Mouse (Mus musculus) kidney, embryonic 14.5 days (tissue): Measurements from ENCODE around the gene Mapkapk2. TPM values are rescaled to one million over a fixed set of nuclear protein-coding genes. Genes with fewer than 3 reads are reported as not detected.

Experiments used
- ATAC-seq: fragments of 200-750 bp; cut with Nextera tagmentation; 2 replicates; pipeline ENCODE4 v1.8.0; 2017; ENCODE audit warnings: moderate number of reproducible peaks, mild to moderate bottlenecking, moderate TSS enrichment, moderate library complexity; ENCODE audit not compliant: low FRiP score, low TSS enrichment
- H3K27ac ChIP-seq: fragments of 300-500 bp; sonication (generic); 2 replicates; pipeline ENCODE4 v1.5.1; 2014; ENCODE audit warnings: low read depth, mild to moderate bottlenecking, low read length, moderate library complexity, mixed read lengths
- H3K27me3 ChIP-seq: fragments of 300-500 bp; sonication (generic); 2 replicates; pipeline ENCODE4 v1.6.1; 2014; ENCODE audit warnings: mild to moderate bottlenecking, low read length; ENCODE audit not compliant: control insufficient read depth, insufficient read depth
- H3K36me3 ChIP-seq: fragments of 300-500 bp; sonication (generic); 2 replicates; pipeline ENCODE4 v1.6.1; 2014; ENCODE audit warnings: low read length, mixed read lengths; ENCODE audit not compliant: control insufficient read depth, insufficient read depth
- H3K4me1 ChIP-seq: fragments of 300-500 bp; sonication (generic); 2 replicates; pipeline ENCODE4 v1.6.1; 2014; ENCODE audit warnings: low read length, mixed read lengths; ENCODE audit not compliant: control insufficient read depth, insufficient read depth
- H3K4me2 ChIP-seq: fragments of 300-500 bp; sonication (generic); replicated peaks from 2 replicates; pipeline ENCODE4 v1.6.1; 2014; ENCODE audit warnings: low read depth, mild to moderate bottlenecking, low read length
- H3K4me3 ChIP-seq: fragments of 300-500 bp; sonication (generic); 2 replicates; pipeline ENCODE4 v1.5.1; 2014; ENCODE audit warnings: mild to moderate bottlenecking, low read length
- H3K9ac ChIP-seq: fragments of 300-500 bp; sonication (generic); 2 replicates; pipeline ENCODE4 v1.6.1; 2014; ENCODE audit warnings: low read depth, mild to moderate bottlenecking, low read length, moderate library complexity
- H3K9me3 ChIP-seq: fragments of 300-500 bp; sonication (generic); 2 replicates; pipeline ENCODE4 v1.6.1; 2016; ENCODE audit warnings: low read length; ENCODE audit not compliant: control insufficient read depth
- WGBS: fragments of 180-500 bp; shearing (Covaris S2); extraction: QIAGEN DNeasy Blood & Tissue Kit; methylation state at CpG from one replicate; pipeline ENCODE4 v1.1.7; 2014; 5-methylcytosine and 5-hydroxymethylcytosine counted together
- polyA plus RNA-seq: library from polyadenylated mRNA; unstranded; fragments of >200 nt; fragmentation: Nextera tagmentation; extraction: Ambion mirVana; gene quantifications from 2 replicates; pipeline ENCODE4 v1.2.1, GENCODE M21; 2014

Gene Mapkapk2
- polyA plus RNA-seq, 1 experiment from 2014 or later, result 62.8 TPM

DNA sequence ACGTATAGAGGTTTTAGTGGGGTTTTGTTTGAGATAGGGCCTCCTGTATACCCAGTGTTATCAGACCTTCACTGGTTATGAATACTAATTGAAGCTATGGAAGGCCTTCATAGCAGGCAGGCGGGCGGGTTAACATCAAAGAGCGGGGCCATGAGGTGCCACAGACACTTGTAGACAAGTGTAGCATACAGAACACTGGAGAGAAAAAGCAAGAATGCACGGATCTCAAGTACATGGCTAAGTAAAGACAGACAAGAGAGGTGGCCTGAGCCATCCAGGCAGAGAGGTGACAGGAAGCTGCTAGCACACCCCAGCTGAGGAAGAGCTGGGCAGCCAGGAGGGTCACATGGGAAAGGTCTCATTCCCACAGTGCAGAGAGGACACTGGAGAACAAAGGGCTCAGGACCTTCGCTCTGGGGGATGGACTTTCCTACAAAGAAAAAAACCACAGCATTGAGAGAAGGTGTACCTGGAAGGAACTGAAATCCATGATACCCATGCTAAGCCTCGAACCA is 35.8 kb downstream of the Mapkapk2 start:
- Histone ChIP-seq H3K36me3 (peaks cover 15% of the 10 kb centered on the region), H3K4me1 (peaks cover 32% of the 10 kb centered on the region), H3K9ac (no peak overlapping the region), H3K4me2 (no peak overlapping the region), H3K4me3 (no peak overlapping the region), H3K27ac (no peak overlapping the region), H3K27me3 (no peaks in the 10 kb centered on the region), H3K9me3 (no peaks in the 10 kb centered on the region)
- no peak for ATAC-seq
- WGBS, result 85% methylated on average over 7 of the region's 7 CpGs

GRCm38 (mm10) chr1:131060290-131061253 is 37.1 kb downstream of the Mapkapk2 start:
- Histone ChIP-seq H3K9ac (no peak overlapping the region), H3K9me3 (no peaks in the 10 kb centered on the region), H3K4me2 (no peak overlapping the region), H3K4me3 (no peak overlapping the region), H3K27me3 (no peaks in the 10 kb centered on the region), H3K36me3 (peaks cover 27% of the 10 kb centered on the region), H3K4me1 (peaks cover 32% of the 10 kb centered on the region), H3K27ac (no peak overlapping the region)
- ATAC-seq, result peak; percentile 50
- whole genome bisulfite sequencing, result 36% methylated on average over 13 of the region's 13 CpGs

DNA sequence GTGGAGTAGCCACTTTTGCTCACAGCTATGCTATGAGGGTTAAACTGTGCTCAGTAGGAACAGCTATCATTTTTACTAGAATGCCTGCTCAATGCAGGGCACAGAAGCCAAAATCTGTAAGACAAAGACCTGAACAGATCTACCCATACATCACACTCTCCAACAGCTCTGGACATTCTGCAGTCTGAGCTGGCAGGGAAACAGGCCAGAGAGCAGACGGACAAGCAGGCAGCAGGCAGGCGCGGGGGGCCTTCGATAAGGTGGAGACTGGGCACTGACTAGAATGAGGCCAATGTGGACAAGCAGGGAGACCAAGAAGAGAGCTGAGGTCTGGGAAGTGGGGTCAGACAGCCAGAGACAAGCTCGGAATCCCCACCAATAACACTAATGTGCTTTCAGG is 37.8 kb downstream of the Mapkapk2 start:
- no peaks in the 10 kb centered on the region for H3K27me3 ChIP-seq
- no peaks in the 10 kb centered on the region for H3K9me3 ChIP-seq
- H3K4me3 ChIP-seq, result no peak overlapping the region
- WGBS, result 89% methylated on average over 5 of the region's 5 CpGs
- no peak overlapping the region for H3K4me2 ChIP-seq
- H3K27ac ChIP-seq, result no peak overlapping the region
- no peak overlapping the region for H3K9ac ChIP-seq
- no peak for ATAC-seq
- H3K36me3 ChIP-seq, result peaks cover 34% of the 10 kb centered on the region
- peaks cover 32% of the 10 kb centered on the region for H3K4me1 ChIP-seq

GRCm38 (mm10) chr1:131059411-131059810 is 38.2 kb downstream of the Mapkapk2 start:
- no peak overlapping the region for H3K9ac ChIP-seq
- no peak overlapping the region for H3K27ac ChIP-seq

GRCm38 (mm10) chr1:131058431-131058830 is 39.2 kb downstream of the Mapkapk2 start:
- H3K36me3 ChIP-seq, result peaks cover 46% of the 10 kb centered on the region
- no peak overlapping the region for H3K4me2 ChIP-seq
- H3K4me3 ChIP-seq, result no peak overlapping the region
- H3K4me1 ChIP-seq, result peaks cover 25% of the 10 kb centered on the region
- H3K27me3 ChIP-seq, result no peaks in the 10 kb centered on the region
- no peak overlapping the region for H3K9ac ChIP-seq
- 70% methylated on average over 7 of the region's 7 CpGs for WGBS
- no peak overlapping the region for H3K27ac ChIP-seq
- no peak for ATAC-seq
- no peaks in the 10 kb centered on the region for H3K9me3 ChIP-seq

More at GRCm38 (mm10) chr1:131059411-131059810, 38.2 kb downstream of the Mapkapk2 start:
- H3K4me1 ChIP-seq, result peaks cover 32% of the 10 kb centered on the region
- H3K36me3 ChIP-seq, result peaks cover 38% of the 10 kb centered on the region
- no peaks in the 10 kb centered on the region for H3K27me3 ChIP-seq
- 32% methylated on average over 1 of the region's 1 CpGs for WGBS
- no peaks in the 10 kb centered on the region for H3K9me3 ChIP-seq
- no peak overlapping the region for H3K4me2 ChIP-seq
- ATAC-seq, result no peak
- no peak overlapping the region for H3K4me3 ChIP-seq

DNA sequence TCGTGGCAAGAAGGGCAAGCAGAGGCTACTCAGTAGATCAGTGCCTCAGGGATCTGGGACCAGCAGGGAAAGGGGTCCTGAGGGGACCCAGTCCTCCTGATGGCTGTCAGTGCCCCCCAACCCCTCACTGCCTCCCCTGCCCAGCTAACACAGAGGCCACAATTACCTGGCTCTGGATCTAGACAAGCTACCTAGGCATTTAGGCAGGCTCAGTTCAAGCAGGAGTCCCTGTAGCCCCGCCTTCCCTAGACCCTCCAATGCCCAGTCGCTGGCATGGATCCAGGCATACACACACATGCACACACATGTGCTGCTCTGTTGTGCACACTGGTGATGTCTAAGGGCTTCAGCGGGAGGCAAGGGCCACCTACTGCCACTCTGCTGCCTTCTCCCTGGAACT is 43.4 kb downstream of the Mapkapk2 start:
- Histone ChIP-seq H3K4me1 (0 out of 2 replicates have a peak, but pooled peaks cover 7% of the 10 kb centered on the region), H3K4me2 (no peak overlapping the region), H3K36me3 (peaks cover 58% of the 10 kb centered on the region), H3K9me3 (no peaks in the 10 kb centered on the region), H3K4me3 (no peak overlapping the region), H3K27ac (no peak overlapping the region), H3K27me3 (no peaks in the 10 kb centered on the region), H3K9ac (no peak overlapping the region)
- ATAC-seq, result no peak
- 87% methylated on average over 4 of the region's 4 CpGs for WGBS

DNA sequence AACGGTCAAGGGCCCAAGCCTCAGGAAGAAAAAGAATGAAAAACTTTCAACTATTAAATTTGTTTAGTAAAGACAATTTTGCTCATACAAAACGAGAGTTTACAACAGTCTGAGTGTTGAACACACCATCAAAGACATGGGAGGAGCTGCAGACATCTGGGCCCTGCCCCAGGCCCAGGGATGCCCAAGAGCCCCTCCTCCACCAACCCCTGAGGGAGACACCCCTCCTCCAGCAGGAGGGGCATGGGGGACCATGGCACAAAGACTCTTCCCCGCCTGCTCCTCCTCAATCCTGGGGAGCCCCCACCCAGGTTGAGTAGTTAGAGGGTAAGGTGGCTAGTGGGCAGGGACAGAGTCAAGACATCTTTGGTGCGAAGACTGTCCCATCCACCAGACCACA is 44.0 kb downstream of the Mapkapk2 start:
- H3K4me3 ChIP-seq, result no peak overlapping the region
- H3K4me1 ChIP-seq, result 0 out of 2 replicates have a peak, but pooled peaks cover 5% of the 10 kb centered on the region
- no peaks in the 10 kb centered on the region for H3K27me3 ChIP-seq
- peaks cover 58% of the 10 kb centered on the region for H3K36me3 ChIP-seq
- H3K27ac ChIP-seq, result no peak overlapping the region
- H3K4me2 ChIP-seq, result no peak overlapping the region
- no peaks in the 10 kb centered on the region for H3K9me3 ChIP-seq
- 0 out of 2 replicates have a peak, but pooled peaks have one; percentile 18 for ATAC-seq
- 53% methylated on average over 4 of the region's 4 CpGs for WGBS
- H3K9ac ChIP-seq, result no peak overlapping the region

- no peak overlapping the region for H3K9ac ChIP-seq
- no peak overlapping the region for H3K4me2 ChIP-seq
Observed at GRCm38 (mm10) chr1:131053239-131053638, 44.4 kb downstream of the Mapkapk2 start.

DNA sequence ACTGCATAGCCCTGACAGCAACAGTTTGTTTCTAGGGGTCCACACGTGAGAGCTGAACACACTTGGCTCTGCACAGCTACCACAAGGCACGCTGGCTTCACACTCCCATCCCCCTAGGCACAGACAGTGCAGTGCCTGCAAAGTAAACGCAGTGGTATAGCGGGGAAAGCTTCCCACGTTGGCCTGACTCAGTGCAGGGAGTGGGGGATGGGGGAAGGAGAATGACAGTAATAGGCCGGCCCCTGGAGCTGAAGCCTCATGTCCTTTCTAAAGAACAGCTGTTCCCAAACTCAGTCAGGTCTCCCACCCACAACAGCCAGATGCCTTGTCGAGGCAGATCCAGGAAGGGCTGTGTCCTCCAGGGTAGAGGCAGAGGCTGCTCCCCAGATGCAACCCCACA is 46.6 kb downstream of the Mapkapk2 start:
- no peaks in the 10 kb centered on the region for H3K27me3 ChIP-seq
- H3K4me3 ChIP-seq, result no peak overlapping the region
- 34% methylated on average over 7 of the region's 7 CpGs for WGBS
- no peak overlapping the region for H3K9ac ChIP-seq
- ATAC-seq, result no peak
- H3K36me3 ChIP-seq, result peaks cover 36% of the 10 kb centered on the region
- no peak overlapping the region for H3K4me2 ChIP-seq
- no peaks in the 10 kb centered on the region for H3K4me1 ChIP-seq
- no peaks in the 10 kb centered on the region for H3K9me3 ChIP-seq
- no peak overlapping the region for H3K27ac ChIP-seq

More at GRCm38 (mm10) chr1:131053239-131053638, 44.4 kb downstream of the Mapkapk2 start:
- WGBS, result 8% methylated on average over 8 of the region's 8 CpGs
- Histone ChIP-seq H3K4me3 (no peak overlapping the region), H3K9me3 (no peaks in the 10 kb centered on the region), H3K4me1 (0 out of 2 replicates have a peak, but pooled peaks cover under 1% of the 10 kb centered on the region), H3K36me3 (peaks cover 58% of the 10 kb centered on the region), H3K27me3 (no peaks in the 10 kb centered on the region), H3K27ac (no peak overlapping the region)
- peak; percentile 48; the same call in 1 of the 2 replicates for ATAC-seq
